In genomic region chr19:32956143-32956915, GRCm38 (mm10) we compare ENCODE assay signal across 8 mouse cellular contexts.
DNase-seq lines count a peak whose midpoint lies in the region; ATAC-seq and TF ChIP-seq lines count a peak whose summit lies in the region.

No protein-coding gene starts in this region.

- peak overlapping the region; percentile 55 for H3K4me2 ChIP-seq in heart, embryonic 15.5 days
- H3K4me2 ChIP-seq in hindbrain, postnatal 0 days (ENCODE audit: low read depth, low read length), result peak overlapping the region; percentile 52

- no peaks in the 10 kb centered on the region for H3K9me3 ChIP-seq in heart, embryonic 15.5 days (replicated peaks)
- H3K9me3 ChIP-seq in hindbrain, postnatal 0 days (ENCODE audit: low read length), result no peaks in the 10 kb centered on the region

- H3K27ac ChIP-seq in heart, embryonic 15.5 days, result no peak overlapping the region
- no peak overlapping the region for H3K27ac ChIP-seq in bone marrow macrophage, adult 2 months (ENCODE audit: insufficient read depth, low read depth, low read length)
- H3K27ac ChIP-seq in hindbrain, postnatal 0 days, result no peak overlapping the region

- no peak for TF ChIP-seq POLR2A in bone marrow macrophage, adult 2 months (IDR thresholded peaks at IDR 0.05; ENCODE audit: borderline replicate concordance, low read depth, low read length)

- H3K27me3 ChIP-seq in heart, embryonic 15.5 days, result no peaks in the 10 kb centered on the region
- no peaks in the 10 kb centered on the region for H3K27me3 ChIP-seq in hindbrain, postnatal 0 days (ENCODE audit: insufficient read depth, low read length)

- H3K4me3 ChIP-seq in heart, embryonic 15.5 days, result peak overlapping the region; percentile 25
- peak overlapping the region; percentile 44 for H3K4me3 ChIP-seq in bone marrow macrophage, adult 2 months (ENCODE audit: insufficient read depth, low read length)
- 0 out of 2 replicates have a peak overlapping the region, but pooled peaks have one; percentile 13 for H3K4me3 ChIP-seq in hindbrain, postnatal 0 days (ENCODE audit: low read length)

- no peaks in the 10 kb centered on the region for H3K36me3 ChIP-seq in heart, embryonic 15.5 days
- no peaks in the 10 kb centered on the region for H3K36me3 ChIP-seq in hindbrain, postnatal 0 days (ENCODE audit: insufficient read depth, low read length)

- ATAC-seq in heart, embryonic 15.5 days (replicated peaks; ENCODE audit: insufficient number of reproducible peaks, insufficient read depth, low FRiP score, low read depth), result no peak
- ATAC-seq in hindbrain, postnatal 0 days, result no peak
- no peak for ATAC-seq in activated CD4-positive, CD25-positive, alpha-beta regulatory T cell, adult 4 months

- no peak for TF ChIP-seq CTCF in bone marrow macrophage, adult 2 months (IDR thresholded peaks at IDR 0.05; ENCODE audit: low read depth, low read length)
- no peak for TF ChIP-seq CTCF in hindbrain, postnatal 0 days (IDR thresholded peaks at IDR 0.05; ENCODE audit: low read depth)

- 0 out of 2 replicates have a peak, but pooled peaks cover 5% of the 10 kb centered on the region for H3K4me1 ChIP-seq in heart, embryonic 15.5 days (replicated peaks)
- H3K4me1 ChIP-seq in bone marrow macrophage, adult 2 months (ENCODE audit: control insufficient read depth, insufficient read depth, low read length), result peaks cover 35% of the 10 kb centered on the region
- H3K4me1 ChIP-seq in hindbrain, postnatal 0 days (ENCODE audit: insufficient read depth, low read length), result no peaks in the 10 kb centered on the region

- H3K9ac ChIP-seq in heart, embryonic 15.5 days, result no peak overlapping the region
- H3K9ac ChIP-seq in hindbrain, postnatal 0 days (replicated peaks; ENCODE audit: low read length), result no peak overlapping the region

- no peak for DNase-seq in heart, adult 9 months (ENCODE audit: low spot score in 2 of 2)
- DNase-seq in hindbrain, postnatal 0 days (ENCODE audit: low spot score), result peak; percentile 24
- peak; percentile 46 for DNase-seq in naive thymus-derived CD4-positive, alpha-beta T cell, adult 2 months (ENCODE audit: low read depth)
- DNase-seq in left cerebral cortex, adult 11 months (ENCODE audit: low spot score), result no peak
- DNase-seq in cerebellum, postnatal 14 days, result no peak

- 11% methylated on average over 9 of the region's 9 CpGs for WGBS in heart, embryonic 15.5 days
- 9% methylated on average over 9 of the region's 9 CpGs for WGBS in hindbrain, postnatal 0 days

Comparison
In these comparisons a context has a peak if more than half of its experiments do, and no peak if none do; other contexts are left out.
1. DNase-seq: peak in hindbrain, postnatal 0 days (single experiment) and naive thymus-derived CD4-positive, alpha-beta T cell, adult 2 months (single experiment); none in heart, adult 9 months (0 of 2), left cerebral cortex, adult 11 months (single experiment) and cerebellum, postnatal 14 days (0 of 2).
2. Peak in every context shown above with its lines, with median percentiles within 50 percentile points of each other: H3K4me3 ChIP-seq.